Mouse (Mus musculus) heart, adult 2 months (tissue): ENCODE data around the gene Ubiad1. TPM values are rescaled to one million over a fixed set of nuclear protein-coding genes. Genes with fewer than 3 reads are reported as not detected.
A peak's percentile ranks its signal among the peaks of the same experiment; 100 is the strongest.

Experiments
- DNase-seq, 2 experiments: peaks; one replicate each; pipeline ENCODE4 v3.0.0; 2021
- H3K27ac ChIP-seq: fragments of 200-600 bp; 2 replicates; pipeline ENCODE4 v1.8.1; 2022
- H3K27me3 ChIP-seq: fragments of 200-500 bp; 2 replicates; pipeline ENCODE4 v1.6.1; 2012; ENCODE audit warnings: mild to moderate bottlenecking, low read length, inconsistent platforms, mixed read lengths; ENCODE audit not compliant: control insufficient read depth, insufficient read depth
- H3K36me3 ChIP-seq: fragments of 200-500 bp; 2 replicates; pipeline ENCODE4 v1.6.1; 2012; ENCODE audit warnings: low read length, inconsistent platforms; ENCODE audit not compliant: control insufficient read depth, insufficient read depth
- H3K4me1 ChIP-seq: fragments of 200-500 bp; 2 replicates; pipeline ENCODE4 v1.6.1; 2011; ENCODE audit warnings: low read length; ENCODE audit not compliant: control insufficient read depth, insufficient read depth
- H3K4me3 ChIP-seq: fragments of 200-600 bp; 2 replicates; pipeline ENCODE4 v1.8.1; 2022
- H3K79me2 ChIP-seq: fragments of 200-500 bp; replicated peaks from 2 replicates; pipeline ENCODE4 v1.6.1; 2012; ENCODE audit warnings: mild to moderate bottlenecking, inconsistent platforms, low read length, moderate library complexity, mixed read lengths; ENCODE audit not compliant: control insufficient read depth, insufficient read depth
- H3K9ac ChIP-seq: fragments of 200-500 bp; 2 replicates; pipeline ENCODE4 v1.6.1; 2012; ENCODE audit warnings: low read depth, mild to moderate bottlenecking, control low read depth, inconsistent platforms, low read length, mixed read lengths
- CTCF ChIP-seq: fragments of 200-600 bp; IDR thresholded peaks from 2 replicates; pipeline ENCODE4 v1.8.1; 2022; ENCODE audit warnings: antibody characterized with exemption, mild to moderate bottlenecking, moderate library complexity
- EP300 ChIP-seq: fragments of 200-500 bp; IDR thresholded peaks from 2 replicates; pipeline ENCODE4 v1.6.1; 2011; ENCODE audit warnings: low read depth, low read length, control low read depth; ENCODE audit not compliant: insufficient read depth
- POLR2A ChIP-seq: fragments of 200-500 bp; IDR thresholded peaks from 2 replicates; pipeline ENCODE4 v1.6.1; 2011; ENCODE audit warnings: mild to moderate bottlenecking, low read depth, low read length, control low read depth; ENCODE audit not compliant: insufficient read depth
- WGBS: fragments of 180-500 bp; shearing (Covaris S2); methylation state at CpG from one replicate; pipeline ENCODE4 v1.1.7; 2018; 5-methylcytosine and 5-hydroxymethylcytosine counted together
- intact Hi-C: fragments of 180-260 bp; cut with DNase I; formaldehyde crosslinking; loops from one replicate; pipeline ENCODE4 v1.15.1; 2025
- polyA plus RNA-seq: library from polyadenylated mRNA; depleted of rRNA; stranded (reverse); fragments of >200 nt; gene quantifications from 2 replicates; pipeline ENCODE4 v1.2.3, GENCODE M21; 2012
- total RNA-seq, 2 experiments: library from RNA; stranded (reverse); gene quantifications; 2 replicates each; pipeline ENCODE4 v1.2.3; 2021

Gene Ubiad1
- total and polyA plus RNA-seq, 3 experiments, result 17.8 to 25.5 (median 20.9) TPM

GRCm38 (mm10) chr4:148426950-148427850 is 17.4 kb downstream of the Ubiad1 start:
- no peaks in the 10 kb centered on the region for H3K27me3 ChIP-seq
- H3K79me2 ChIP-seq, result no peaks in the 10 kb centered on the region
- no peaks in the 10 kb centered on the region; the same call in 1 of the 2 replicates for H3K4me1 ChIP-seq
- H3K9ac ChIP-seq, result no peak overlapping the region
- TF ChIP-seq POLR2A, result no peak
- TF ChIP-seq CTCF, result peak; percentile 27
- no peak for TF ChIP-seq EP300
- H3K27ac ChIP-seq, result no peak overlapping the region
- DNase-seq, result peak in 1 of 2 experiments; percentile 32
- 66% methylated on average over 10 of the region's 10 CpGs for WGBS
- no peak overlapping the region for H3K4me3 ChIP-seq
- intact Hi-C loops, result loop anchor here (10.0 kb wide), 1 partner anchor 132 kb away; no protein-coding TSS in a partner anchor
- H3K36me3 ChIP-seq, result no peaks in the 10 kb centered on the region

DNA sequence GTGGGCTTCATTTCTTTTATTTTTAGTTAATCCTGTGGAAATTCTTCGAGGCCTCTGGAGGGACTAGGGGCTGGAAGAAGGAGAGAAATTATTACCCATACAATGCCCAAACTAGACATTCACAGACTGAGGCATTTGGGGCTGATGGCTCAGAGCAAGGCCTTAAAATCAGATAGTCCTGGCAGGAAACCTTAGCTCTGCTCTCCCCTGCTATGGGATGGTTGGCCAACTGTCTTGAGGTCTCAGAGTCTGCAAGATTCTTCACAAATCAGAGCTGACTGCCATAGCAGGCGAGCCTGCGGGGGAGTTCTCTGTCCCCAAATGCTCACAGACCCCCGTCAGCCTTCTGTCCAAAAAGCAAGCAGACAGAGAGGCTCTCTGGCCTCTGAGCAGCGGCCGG is 27.0 kb downstream of the Ubiad1 start:
- Histone ChIP-seq H3K27ac (no peak overlapping the region), H3K9ac (no peak overlapping the region), H3K4me1 (no peaks in the 10 kb centered on the region), H3K27me3 (no peaks in the 10 kb centered on the region; the same call in 1 of the 2 replicates), H3K36me3 (no peaks in the 10 kb centered on the region), H3K79me2 (no peaks in the 10 kb centered on the region), H3K4me3 (no peak overlapping the region)
- WGBS, result 62% methylated on average over 6 of the region's 6 CpGs
- DNase-seq, result no peak
- intact Hi-C loops, result no loop called here
- TF ChIP-seq EP300, result no peak
- TF ChIP-seq CTCF, result no peak
- no peak for TF ChIP-seq POLR2A

DNA sequence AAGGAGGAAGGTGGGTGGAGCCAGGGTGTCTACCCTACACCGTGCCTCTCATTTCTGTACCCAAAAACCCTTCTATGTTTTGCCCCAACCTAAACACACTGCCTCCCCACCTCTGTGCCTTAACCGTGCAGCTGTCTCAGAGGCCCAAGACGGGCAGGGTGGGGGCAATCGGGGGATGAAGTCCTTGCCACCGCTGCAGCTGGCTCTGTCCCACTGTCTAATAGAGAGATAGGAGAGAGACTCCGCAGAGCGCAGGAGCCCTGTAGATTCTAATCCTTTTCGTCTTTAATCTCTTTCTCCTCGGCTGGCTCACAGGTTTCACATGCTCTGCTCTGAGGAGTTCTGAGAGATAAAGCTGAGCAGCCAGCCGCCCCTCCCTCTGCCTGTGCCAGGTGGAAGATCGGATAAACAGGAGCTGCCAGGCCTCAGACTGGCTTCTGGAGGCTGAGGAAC is 27.5 kb downstream of the Ubiad1 start:
- Histone ChIP-seq H3K4me1 (no peaks in the 10 kb centered on the region), H3K4me3 (no peak overlapping the region), H3K36me3 (no peaks in the 10 kb centered on the region), H3K27ac (no peak overlapping the region), H3K79me2 (no peaks in the 10 kb centered on the region), H3K27me3 (no peaks in the 10 kb centered on the region; the same call in 1 of the 2 replicates), H3K9ac (no peak overlapping the region)
- 31% methylated on average over 11 of the region's 11 CpGs for WGBS
- no peak for TF ChIP-seq CTCF
- no peak for TF ChIP-seq POLR2A
- no peak for TF ChIP-seq EP300
- DNase-seq, result no peak
- intact Hi-C loops, result no loop called here

GRCm38 (mm10) chr4:148415575-148415974 is 29.0 kb downstream of the Ubiad1 start:
- no peaks in the 10 kb centered on the region for H3K4me1 ChIP-seq
- intact Hi-C loops, result no loop called here
- no peaks in the 10 kb centered on the region for H3K36me3 ChIP-seq
- TF ChIP-seq POLR2A (no peak), EP300 (no peak), CTCF (no peak)
- H3K27me3 ChIP-seq, result no peaks in the 10 kb centered on the region; the same call in 1 of the 2 replicates
- H3K27ac ChIP-seq, result no peak overlapping the region
- no peak for DNase-seq
- H3K79me2 ChIP-seq, result no peaks in the 10 kb centered on the region
- no peak overlapping the region for H3K9ac ChIP-seq
- no peak overlapping the region for H3K4me3 ChIP-seq
- WGBS, result 9% methylated on average over 16 of the region's 16 CpGs

DNA sequence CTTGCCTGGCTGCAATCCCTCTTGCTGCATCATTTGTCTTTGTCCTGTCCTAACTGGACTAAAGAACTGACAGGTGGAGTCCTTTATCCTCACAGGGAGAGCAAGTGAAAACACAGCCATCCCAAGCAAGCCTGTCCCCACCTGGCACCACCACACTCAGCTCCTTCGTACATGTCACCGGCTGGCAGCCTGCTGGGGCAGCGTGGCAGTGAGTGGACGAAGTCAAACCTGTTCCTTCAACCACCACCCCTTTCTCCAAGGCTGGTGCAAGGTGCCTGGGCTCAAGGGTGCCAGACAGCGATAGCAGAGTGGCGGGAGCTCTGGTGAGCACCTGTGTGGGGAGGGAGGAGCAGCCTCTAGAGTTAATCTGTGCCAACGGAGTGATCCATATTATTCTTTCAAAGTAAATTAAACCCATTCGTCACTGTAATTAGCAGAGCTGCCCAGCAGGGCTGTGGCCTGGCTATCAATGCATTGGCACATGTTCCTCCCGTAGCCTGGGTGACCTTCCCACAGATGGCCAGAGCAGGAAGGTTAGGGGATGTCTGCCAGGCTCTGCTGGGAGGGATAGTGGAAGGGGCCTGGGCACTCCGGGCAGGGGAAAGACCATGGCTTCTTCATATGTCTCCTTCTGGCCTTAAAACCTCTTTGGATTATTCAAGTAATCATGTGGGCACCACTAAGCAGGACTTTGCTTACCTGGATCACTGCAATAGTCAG is 36.2 kb downstream of the Ubiad1 start:
- no peak for DNase-seq
- WGBS, result 70% methylated on average over 10 of the region's 10 CpGs
- Histone ChIP-seq H3K27me3 (peaks cover 4% of the 10 kb centered on the region), H3K27ac (no peak overlapping the region), H3K4me1 (peaks cover 2% of the 10 kb centered on the region; the same call in 1 of the 2 replicates), H3K4me3 (no peak overlapping the region), H3K79me2 (no peaks in the 10 kb centered on the region), H3K9ac (no peak overlapping the region), H3K36me3 (no peaks in the 10 kb centered on the region)
- no peak for TF ChIP-seq EP300
- no peak for TF ChIP-seq CTCF
- intact Hi-C loops, result no loop called here
